Mouse (Mus musculus) cerebellum, adult 11 months (tissue): Measurements from ENCODE around the gene Cfap45.

Experiments
- DNase-seq: peaks from one replicate; pipeline ENCODE4 v3.0.0; 2022

Gene Cfap45

DNA sequence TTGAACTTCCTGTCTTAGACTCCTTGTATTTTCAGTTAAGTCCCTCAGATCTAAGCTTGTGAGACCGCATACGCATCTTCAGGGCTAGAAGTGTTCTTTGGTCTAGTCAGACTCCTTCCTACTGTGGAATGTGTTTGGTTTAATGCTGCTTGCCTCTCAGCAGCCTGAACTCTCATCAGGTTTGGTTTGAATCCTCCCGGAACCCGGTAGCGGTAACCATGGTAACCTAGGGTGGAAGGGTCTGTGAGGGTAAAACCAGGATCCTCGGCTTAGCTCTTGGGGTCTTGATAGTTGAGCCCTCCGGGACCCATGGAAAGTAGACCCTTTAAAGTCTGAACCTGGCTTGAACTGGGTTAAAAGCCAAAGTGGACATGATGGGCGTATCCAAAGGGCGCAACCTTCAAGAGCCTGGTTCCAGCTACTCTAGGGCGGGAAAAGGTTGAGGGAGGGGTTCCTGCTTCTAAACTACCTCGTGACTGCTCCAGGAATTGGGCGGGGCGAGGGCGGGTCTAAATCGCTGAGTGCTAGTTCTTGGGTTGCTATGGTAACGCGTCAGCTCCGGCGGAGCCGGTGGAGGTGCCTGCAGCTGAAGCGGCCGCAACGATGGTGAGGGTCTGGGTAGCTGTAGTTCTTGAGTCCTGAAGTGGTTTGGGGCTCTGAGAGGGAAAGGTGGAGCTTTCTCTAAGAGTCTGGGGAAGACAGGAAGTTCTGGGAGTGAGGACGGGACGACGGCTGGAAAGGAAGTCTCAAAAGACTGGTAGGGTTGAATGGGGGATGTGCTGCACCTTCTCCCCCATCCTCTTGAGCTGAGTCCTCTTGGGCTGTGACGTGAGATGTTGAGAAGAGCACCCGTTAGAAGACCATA, at the start of gene Cfap45:
Cfap45 (plus strand) TSS at position 226 of the 865 bp plus-strand sequence.
- no peak for DNase-seq

DNA sequence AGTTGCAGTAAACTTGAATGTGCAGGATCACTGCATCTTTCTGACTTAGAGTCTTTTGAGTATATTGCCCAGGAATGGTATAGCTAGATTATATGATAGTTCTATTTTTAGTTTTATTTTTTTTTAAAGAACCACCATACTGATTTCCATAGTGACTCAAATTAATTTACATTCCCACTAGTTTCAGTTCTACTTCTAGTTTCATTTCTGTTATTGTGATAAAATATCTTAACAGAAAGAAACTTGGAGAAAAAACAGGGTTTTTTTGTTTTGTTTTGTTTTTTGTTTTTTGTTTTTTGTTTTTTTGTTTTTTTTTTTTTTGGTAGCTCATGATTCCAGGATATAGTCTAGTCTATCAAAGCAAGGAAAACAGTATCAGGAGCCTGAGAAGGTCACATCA, 47.7 kb upstream of the Cfap45 start:
- DNase-seq = no peak

DNA sequence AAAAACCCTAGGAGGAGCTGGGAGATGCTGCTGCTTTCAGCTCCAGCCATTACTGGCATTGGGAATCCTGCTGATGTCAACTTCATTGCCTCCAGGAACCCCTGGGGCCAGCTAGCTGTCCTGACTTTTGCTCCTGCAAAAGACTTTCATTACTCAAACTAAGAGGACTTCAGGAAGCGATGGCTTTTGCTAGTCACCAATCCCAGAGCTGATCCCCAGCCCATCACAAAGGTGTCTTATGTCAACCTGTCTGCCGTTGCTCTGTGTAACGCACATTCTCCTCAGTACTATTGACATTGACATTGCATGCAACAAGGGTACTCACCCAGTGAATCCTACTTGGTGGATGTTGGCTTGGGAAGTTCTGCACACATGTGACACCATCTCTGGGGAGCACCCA, 46.4 kb upstream of the Cfap45 start:
- no peak for DNase-seq

DNA sequence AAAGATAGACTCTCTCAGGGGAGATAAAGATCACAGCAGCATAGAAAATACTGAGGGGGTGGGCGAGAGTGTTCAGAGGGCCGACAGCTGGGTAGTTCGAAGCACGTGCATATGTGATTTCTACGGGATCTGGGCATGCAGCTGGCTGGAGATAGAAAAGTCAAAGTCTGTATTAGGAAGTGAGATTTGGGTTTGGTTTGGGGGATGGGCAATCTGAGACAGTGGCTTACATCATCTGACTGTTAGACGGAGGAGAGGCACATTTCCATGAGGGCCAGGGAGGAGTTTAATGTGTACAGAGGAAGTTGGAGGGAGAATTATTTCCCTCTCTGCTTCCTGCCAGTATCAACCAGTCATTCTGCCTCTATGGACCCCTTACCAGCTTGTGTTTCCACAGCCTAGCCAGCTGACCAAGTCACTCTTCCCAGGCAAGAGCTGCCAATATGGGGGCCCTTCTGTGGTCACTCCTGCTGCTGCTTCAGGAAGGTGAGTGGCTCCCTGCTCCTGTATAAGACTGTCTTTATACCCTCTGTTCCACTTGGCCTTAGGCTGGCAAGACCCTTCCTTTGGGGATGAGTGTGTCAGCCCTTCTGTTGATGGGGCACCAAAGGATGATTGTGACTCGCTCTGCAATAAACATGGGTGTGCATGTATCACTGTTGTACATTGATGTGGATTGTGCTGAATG, 45.4 kb upstream of the Cfap45 start, which contains the start of gene Slamf9:
Slamf9 (plus strand) TSS at position 305 of the 688 bp plus-strand sequence.
- no peak for DNase-seq

DNA sequence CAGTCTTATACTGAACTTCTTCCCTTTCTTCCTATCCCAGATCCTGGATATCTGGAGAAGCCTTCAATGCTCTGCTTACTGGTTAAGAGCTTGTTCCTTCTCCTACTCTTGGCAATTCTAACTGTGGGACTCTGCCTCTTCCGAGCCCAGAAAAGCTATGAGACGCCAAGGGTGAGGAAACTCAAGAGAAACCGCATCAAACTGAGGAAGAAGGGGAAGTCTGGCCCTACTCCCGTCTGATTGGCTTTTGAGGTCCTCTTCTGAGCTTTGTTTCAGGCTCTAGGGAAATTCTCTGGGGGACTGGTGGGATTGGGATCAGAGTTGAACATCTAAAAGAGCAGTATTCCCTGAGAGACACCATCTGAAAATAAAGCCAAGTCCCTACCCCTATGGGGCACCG, 42.6 kb upstream of the Cfap45 start:
- no peak for DNase-seq

DNA sequence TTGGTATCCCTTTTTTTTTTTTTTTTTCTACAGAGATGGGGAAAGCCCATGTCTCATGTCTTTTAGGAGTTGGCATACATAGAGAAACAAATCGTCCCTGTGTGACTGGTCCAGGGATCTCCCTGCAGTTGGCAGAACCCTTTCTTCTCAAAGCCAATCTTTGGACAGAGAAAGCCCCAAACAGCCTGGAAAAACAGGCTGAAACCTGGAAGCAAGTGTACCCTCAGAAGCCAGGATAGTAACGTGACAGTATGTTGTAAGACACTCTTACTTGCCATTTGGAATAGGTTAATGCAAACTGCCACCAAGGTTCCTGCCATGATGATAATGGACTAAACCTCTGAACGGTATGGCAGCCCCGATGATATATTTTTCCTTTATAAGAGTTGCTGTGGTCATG, 40.2 kb upstream of the Cfap45 start:
- no peak for DNase-seq

DNA sequence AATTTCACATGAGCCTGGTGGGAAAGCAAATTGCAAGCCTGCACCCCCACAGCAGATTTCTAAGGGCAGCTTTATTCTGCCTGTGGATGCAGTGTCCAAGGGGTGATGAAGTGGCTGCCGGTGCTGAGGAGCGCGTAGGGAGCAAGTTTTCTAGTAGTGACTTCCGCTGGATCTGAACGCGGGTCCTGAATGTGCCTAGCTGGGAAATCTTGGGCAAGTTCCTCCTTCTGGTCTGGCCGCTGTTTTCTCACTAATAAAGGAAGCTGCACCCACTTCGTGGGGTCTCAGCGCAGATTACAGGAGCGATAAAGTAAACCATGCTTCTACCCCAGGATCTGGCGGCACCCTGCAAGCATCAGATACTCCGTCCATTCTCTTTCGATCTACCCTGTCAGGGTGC, 39.5 kb upstream of the Cfap45 start:
- DNase-seq = no peak

DNA sequence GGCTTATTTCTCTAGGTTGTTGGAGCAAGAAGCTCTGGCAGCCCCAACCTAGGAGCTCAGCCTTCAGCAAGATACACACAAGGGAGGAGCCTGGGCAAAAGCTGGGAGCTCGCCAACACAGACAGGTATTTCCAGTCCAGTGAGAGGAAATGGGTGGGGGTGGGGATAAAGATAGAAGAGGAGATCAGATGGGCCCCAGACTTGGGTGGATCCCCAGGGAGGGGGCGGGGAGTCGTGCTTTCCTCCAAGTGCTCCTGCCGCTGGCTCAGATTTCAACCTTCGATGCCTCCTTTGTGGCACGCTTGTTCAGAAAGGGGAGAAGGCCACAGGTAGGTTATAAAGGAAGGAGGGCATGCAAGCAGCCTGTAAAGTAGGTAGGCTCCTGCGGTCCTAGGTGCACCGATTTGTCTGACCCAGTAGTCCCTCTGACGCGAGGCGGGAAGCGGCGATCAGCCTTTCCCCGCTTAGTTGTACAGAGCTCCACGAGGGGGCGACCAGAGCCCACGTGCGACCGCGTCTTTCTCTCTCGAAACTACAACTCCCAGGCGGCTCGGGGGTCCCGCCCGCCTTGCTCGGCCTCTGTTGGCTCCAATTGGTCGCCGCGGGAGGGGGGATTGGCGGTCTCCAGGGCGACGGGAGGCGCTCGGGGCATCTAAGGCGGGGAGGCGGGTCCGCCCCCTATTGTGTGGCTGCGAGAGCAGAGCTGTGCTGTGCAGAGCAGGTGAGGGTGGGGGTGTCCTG, 38.9 kb upstream of the Cfap45 start, which contains the start of gene Igsf9:
Igsf9 (plus strand) TSS at position 249 of the 741 bp plus-strand sequence.
- DNase-seq = peak; percentile 71

DNA sequence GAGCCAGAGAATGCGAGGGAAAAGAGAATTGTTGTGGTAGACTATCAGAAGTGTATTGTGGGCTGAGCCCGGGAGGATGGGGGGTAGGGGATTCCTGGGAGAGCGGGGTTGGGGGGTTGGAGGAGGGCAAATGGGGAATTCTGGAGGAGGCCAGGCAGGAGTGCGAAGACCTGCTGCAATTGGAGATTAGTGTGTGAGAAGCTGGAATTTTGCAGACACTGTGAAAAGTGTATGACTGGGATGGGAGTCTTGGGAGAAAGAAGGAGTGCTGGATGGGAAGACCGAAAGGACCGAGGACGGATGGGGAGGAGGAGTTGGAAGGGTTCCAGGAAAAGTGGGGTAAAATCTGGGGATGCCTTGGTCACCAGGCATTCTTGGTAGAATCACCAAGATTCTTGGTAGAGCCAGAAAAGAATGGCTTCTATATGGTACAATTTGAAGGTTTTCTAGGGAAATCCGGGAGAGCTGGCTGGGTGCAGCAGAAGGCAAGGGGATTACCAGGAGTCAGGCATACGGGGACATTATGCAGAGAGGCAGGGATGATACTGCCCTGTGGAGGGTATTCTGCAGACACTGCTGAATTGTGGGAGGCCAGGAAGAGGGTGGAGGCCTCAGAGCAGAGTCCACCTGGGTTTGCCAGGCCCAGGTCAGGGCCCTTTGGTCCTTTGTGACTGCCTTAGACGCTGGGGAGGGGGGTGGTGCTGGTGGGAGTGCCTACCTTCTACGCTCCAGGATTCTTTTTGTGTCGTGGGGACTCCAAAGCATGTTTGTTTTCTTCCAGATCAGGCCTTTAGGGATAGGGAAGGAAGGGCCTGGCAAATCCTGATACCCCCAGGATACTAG, 37.9 kb upstream of the Cfap45 start:
- DNase-seq = no peak

DNA sequence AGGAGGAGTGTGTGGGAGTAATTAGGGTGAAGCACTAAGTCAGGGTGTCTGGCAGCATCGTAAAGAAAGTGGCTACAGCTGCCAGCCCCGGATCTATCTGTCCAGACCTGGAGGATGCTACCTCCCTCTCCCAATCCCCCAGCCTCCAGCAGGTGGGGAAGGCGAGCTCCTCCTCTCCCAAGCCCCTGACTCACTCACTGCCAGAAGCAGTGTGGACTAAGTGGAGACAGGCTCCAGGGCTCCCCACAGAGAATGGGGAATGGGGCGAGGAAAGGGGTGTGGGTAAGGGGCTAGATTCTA, 37.3 kb upstream of the Cfap45 start:
- DNase-seq = no peak

DNA sequence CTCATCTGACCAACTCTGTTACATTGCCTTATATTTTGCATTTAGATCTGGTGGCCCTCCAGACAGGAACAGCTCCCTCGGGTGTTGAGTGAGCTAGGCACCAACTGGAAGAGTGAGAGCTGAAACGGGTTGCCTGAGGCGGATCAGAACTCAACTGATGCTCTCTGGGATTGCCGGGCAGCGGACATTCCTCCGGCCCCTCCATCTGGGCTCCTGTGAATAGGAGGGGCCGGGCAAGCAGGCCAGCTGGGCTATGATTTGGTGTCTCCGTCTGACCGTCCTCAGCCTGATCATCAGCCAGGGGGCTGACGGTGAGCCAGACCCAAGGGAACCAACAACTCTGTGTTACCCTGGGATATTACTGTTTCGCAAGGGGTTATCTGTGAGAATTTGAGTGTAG, 36.4 kb upstream of the Cfap45 start:
- no peak for DNase-seq

DNA sequence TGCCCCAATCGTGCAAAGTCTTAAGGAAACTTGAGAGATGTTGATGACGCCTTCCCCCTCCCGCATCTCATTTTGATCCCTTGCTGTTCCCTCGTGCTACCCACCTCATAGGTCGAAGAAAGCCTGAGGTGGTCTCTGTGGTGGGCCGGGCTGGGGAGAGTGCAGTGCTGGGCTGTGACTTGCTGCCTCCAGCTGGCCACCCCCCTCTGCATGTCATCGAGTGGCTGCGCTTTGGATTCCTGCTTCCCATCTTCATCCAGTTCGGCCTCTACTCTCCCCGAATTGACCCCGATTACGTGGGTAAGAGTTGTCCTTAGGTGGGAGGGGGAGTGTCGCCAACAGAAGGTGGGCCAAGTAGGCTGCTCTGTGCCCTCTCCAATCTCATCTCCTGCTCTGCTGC, 35.9 kb upstream of the Cfap45 start:
- DNase-seq = no peak

DNA sequence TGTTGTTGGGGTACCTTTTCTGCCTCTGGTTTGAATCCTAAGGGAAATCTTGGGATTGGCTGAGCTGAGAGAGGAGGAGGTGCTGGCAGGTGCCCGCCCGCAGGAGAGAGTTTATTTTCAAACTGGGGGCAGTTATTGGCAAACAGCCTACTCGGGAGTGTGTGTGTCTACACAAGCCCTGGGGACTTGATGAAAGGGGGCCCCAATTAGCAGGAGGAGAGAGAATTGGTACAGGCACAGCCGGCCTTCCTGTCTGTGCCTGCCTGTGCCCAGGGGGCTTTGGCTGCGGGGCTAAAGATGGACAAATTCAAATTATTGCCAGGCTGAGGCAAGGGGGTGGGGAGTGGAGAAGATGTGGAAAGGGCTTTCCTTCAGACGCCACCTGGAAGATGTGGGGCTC, 34.8 kb upstream of the Cfap45 start:
- DNase-seq = no peak

DNA sequence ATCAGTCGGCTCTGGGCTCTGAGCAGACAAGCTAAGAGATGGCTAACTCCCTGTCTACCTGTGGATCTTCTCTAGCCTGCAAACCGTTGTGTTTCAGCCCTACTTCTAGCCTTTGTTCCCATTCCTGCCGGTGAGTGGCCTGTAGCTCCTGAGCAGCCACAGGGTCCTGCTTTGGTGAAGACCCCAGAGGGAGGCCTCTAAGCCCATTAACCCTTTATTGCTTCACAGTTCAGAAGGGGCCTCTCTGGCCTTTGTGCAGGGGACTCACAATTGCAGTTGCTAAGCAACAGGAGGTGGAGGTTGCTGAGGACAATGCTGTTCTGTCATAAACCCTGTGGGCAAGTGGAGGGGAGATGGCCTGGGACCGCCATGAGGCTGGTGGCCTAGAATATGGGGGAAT, 34.4 kb upstream of the Cfap45 start:
- no peak for DNase-seq

DNA sequence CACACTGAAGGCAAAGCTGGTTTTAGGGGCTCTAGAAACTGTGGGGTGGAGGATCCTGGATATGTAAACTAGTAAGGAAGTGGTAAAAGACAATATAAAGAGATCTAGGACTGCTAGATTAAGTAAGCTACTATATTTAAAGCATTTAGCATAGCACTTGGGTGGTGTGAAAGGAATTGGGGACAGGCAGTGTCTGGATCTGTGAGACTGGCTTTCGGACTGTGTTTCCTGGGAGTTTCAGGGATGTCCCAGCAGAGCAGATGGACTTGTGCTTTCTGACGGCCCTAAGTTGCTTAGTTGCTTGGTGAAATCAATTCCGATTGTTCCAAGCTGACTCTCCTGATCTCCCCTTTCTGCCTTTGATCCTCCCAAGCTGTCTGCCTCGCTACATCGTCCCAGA, 34.0 kb upstream of the Cfap45 start:
- DNase-seq = no peak

DNA sequence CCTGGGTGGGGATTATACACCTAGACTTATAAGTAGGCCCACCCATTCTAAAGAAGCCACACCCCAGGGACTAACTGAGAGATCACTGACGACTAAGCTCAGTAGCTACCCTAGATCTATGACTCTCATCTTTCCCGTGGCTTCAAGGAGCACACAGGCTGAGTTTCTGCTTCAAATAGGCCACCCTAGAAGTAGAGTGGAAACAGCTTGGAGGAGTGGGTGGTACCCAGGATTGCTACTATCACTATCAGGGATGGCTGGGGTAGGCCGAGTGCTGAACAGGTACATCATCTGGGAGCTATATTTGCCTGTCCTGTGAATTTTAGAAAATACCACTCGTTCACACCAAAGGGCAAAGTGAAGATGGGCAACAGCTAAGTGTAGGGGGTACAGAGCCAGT, 32.7 kb upstream of the Cfap45 start:
- DNase-seq = no peak

DNA sequence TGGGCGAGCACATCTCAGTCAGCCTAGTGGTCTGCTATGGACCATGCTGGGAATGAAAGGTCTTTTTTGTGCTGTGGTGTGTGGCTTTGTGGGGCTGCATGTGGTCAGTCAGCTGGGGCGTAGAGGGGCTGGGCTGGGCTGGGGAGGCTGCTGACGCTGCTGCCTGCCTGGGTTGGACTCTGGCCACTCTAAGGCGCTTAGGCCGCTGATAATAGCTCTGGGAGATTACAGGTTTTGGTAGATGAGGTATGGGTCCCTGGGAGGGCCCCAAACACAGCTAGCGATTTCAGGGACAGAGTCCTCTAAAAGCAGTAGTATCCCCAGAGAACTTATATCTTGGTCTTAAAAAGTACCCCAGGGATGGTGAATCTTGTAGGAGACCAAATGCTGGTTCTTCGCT, 31.8 kb upstream of the Cfap45 start:
- no peak for DNase-seq

DNA sequence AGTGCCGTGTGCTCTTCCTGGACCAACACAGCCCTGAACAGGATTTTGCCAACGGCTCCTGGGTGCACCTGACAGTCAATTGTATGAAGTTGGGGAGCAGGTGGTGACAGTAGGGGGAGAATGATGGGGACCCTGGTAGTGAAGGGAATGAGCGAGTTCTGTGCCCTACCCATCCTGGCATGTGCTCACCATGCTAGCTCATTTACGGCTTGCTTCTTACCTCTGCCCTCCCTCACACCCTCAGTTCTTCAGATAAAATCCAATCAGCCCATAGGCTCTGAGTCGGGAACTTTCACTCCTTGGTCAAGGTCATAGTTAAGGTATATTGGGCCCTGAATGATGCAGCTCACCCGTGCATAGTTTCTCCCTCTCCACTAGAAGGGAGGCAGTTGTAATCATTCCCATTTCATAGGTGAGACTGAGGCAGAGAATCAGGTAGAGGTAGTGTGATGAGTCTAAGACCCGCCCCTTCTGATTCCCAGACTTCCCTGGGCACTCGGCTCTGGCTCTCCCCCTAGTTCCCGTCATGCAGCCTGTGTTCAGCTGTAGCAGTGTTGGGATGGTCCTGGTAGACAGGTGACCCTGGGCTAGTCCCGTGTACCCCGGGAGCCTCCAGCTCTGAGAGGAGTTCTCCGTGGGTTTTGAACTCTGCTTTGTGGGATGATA, 30.9 kb upstream of the Cfap45 start:
- DNase-seq = no peak

DNA sequence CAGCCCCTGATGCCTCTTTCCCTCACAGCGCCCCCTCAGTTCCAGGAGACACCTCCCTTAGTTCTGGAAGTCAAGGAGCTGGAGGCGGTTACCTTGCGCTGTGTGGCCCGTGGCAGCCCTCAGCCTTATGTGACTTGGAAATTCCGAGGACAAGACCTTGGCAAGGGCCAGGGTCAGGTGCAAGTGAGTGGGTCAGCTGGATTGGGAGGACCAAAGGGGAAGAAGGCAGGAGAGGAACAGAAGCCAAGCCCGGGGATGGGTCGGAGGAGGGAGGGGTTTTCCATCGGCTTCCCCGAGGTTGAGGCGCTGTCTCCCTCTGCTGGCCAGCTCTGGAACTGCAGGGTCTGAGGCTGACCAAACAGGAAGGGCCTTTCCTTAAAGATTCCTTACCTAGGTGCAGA, 30.3 kb upstream of the Cfap45 start:
- DNase-seq = peak; percentile 76

DNA sequence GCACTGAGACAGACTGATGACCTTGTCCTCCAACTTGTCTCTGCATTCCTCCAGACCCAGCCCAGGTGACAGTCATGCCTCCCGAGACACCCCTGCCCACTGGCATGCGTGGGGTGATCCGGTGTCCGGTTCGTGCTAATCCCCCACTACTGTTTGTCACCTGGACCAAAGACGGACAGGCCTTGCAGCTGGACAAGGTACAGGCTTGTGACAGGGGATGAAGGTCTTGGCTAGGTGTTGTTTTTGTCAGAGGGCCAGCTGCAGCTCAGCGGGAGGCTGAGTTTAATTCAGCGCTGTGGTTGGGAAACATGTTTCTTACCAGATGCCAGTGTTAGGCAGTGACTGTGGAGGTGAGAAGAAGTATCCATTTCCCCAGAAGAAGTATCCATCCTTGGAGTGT, 28.6 kb upstream of the Cfap45 start:
- DNase-seq = no peak

DNA sequence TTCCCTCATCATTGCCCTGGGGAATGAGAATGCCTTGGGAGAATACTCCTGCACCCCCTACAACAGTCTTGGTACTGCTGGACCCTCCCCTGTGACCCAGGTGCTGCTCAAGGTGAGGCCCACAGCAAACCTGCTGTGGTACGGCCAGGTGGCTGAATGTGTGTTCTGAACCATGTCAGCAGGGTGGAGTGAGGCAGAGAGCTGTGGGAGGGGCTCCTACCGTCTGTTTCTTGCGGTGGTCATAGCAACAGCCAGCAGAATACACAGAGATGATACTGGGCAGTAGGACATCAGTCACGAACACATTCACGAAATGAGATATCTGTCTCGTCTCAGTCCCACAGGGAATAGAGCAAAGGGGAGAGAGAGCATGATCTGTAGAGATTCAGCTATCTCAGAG, 27.1 kb upstream of the Cfap45 start:
- no peak for DNase-seq

DNA sequence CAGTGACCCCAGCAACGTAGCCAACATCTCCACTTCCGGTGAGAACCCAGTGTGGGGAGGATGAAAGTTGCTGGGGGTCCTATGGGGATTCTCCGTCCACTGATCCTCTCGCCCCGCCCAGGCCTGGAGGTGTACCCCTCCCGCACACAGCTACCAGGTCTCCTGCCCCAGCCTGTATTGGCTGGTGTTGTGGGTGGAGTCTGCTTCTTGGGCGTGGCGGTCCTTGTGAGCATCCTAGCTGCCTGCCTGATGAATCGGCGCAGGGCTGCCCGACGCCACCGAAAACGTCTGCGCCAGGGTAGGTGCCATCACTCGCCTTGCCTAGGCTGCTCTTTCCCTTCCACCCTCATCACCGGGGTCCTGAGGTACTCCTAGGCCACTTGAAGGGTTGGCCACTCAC, 24.6 kb upstream of the Cfap45 start:
- DNase-seq = no peak
